Mouse (Mus musculus): ENCODE results near the gene Vmn2r107.

The Vmn2r107 gene

GRCm38 (mm10) chr17:20344942-20345341, at the start of gene Vmn2r107:
Gene Vmn2r107 (plus strand): TSS chr17:20345242.
- DNase-seq (ENCODE audit: low spot score in 2 of 2) = no peak

GRCm38 (mm10) chr17:20305790-20306189, 39.3 kb upstream of the Vmn2r107 start:
- DNase-seq (ENCODE audit: low spot score in 2 of 2) = no peak

GRCm38 (mm10) chr17:20399105-20399504, 54.1 kb downstream of the Vmn2r107 start:
- no peak for DNase-seq (ENCODE audit: low spot score in 2 of 2)

- DNase-seq (ENCODE audit: low spot score in 2 of 2) = no peak
Measured at GRCm38 (mm10) chr17:20413846-20414245, 68.8 kb downstream of the Vmn2r107 start, which contains the start of gene Vmn1r224. Gene Vmn1r224 (plus strand): TSS chr17:20414146.
